Mouse (Mus musculus) CH12.LX (cell line): ENCODE measurements at regions not wholly inside any gene's neighbourhood (a gene's known extent, or its start where the extent isn't known, plus 50 kb on each side); places are given as distances from the start of the nearest gene placed in this dataset.

Experiments
- DNase-seq: peaks from one replicate; pipeline ENCODE4 v3.0.0-alpha.2; 2013; ENCODE audit errors: extremely low read depth
- H3K27ac ChIP-seq: 2 replicates; pipeline ENCODE4 v1.5.1; 2012; ENCODE audit warnings: low read depth, mild to moderate bottlenecking, control low read depth, moderate library complexity; ENCODE audit not compliant: insufficient read depth
- H3K27me3 ChIP-seq: replicated peaks from 2 replicates; pipeline ENCODE3; 2012; ENCODE audit warnings: inconsistent platforms
- H3K36me3 ChIP-seq, 2 experiments: replicated peaks in 1 of 2; 2 replicates each; pipeline versions ENCODE3 to v1.6.1; 2012; ENCODE audit warnings: inconsistent platforms in 1 of 2, low read length in 1 of 2, mild to moderate bottlenecking in 1 of 2, mixed read lengths in 1 of 2, moderate library complexity in 1 of 2; ENCODE audit not compliant: control insufficient read depth in 1 of 2, insufficient read depth in 1 of 2
- H3K4me1 ChIP-seq, 2 experiments: 2 replicates each; pipeline ENCODE4 v1.6.1; 2012; ENCODE audit warnings: inconsistent platforms in 1 of 2, moderate library complexity in 1 of 2; ENCODE audit not compliant: insufficient read depth in 2 of 2, control insufficient read depth in 1 of 2
- H3K4me2 ChIP-seq: 2 replicates; pipeline ENCODE4 v1.6.1; 2012; ENCODE audit warnings: low read depth, mild to moderate bottlenecking, control low read depth; ENCODE audit not compliant: poor library complexity, insufficient read depth, severe bottlenecking
- H3K4me3 ChIP-seq, 3 experiments: fragments of 150-350 bp in 1 of 3; sonication (generic) in 1 of 3; replicated peaks in 1 of 3; 2 replicates each; pipeline versions ENCODE3 to v1.5.1; 2011 to 2012; ENCODE audit warnings: low read depth in 2 of 3, low read length in 2 of 3, mild to moderate bottlenecking in 2 of 3, moderate library complexity in 2 of 3, control low read depth in 1 of 3, improper control_type of control experiment in 1 of 3, inconsistent platforms in 1 of 3, mixed read lengths in 1 of 3; ENCODE audit not compliant: poor library complexity in 1 of 3
- H3K79me2 ChIP-seq: replicated peaks from 2 replicates; pipeline ENCODE4 v1.6.1; 2012; ENCODE audit warnings: mild to moderate bottlenecking, moderate library complexity; ENCODE audit not compliant: control insufficient read depth, poor library complexity, insufficient read depth, severe bottlenecking; ENCODE audit errors: extremely low read depth
- H3K9ac ChIP-seq: 2 replicates; pipeline ENCODE4 v1.6.1; 2012; ENCODE audit warnings: low read depth, mild to moderate bottlenecking, control low read depth, moderate library complexity; ENCODE audit not compliant: insufficient read depth
- H3K9me3 ChIP-seq: replicated peaks from 2 replicates; pipeline ENCODE3; 2012; ENCODE audit warnings: low read length, inconsistent platforms, mixed read lengths
- E2F4 ChIP-seq: IDR thresholded peaks from 2 replicates; pipeline ENCODE4 v1.6.1; 2011; ENCODE audit warnings: low read depth, low read length, improper control_type of control experiment; ENCODE audit not compliant: insufficient replicate concordance
- GABPA ChIP-seq: IDR thresholded peaks from 2 replicates; pipeline ENCODE4 v1.6.1; 2012; ENCODE audit warnings: low read depth, low read length, improper control_type of control experiment, inconsistent platforms; ENCODE audit not compliant: insufficient replicate concordance
- IRF4 ChIP-seq: IDR thresholded peaks from 2 replicates; pipeline ENCODE4 v1.6.1; 2014; ENCODE audit warnings: low read depth, mild to moderate bottlenecking, inconsistent platforms, low read length, improper control_type of control experiment
- MAFK ChIP-seq: IDR thresholded peaks from 2 replicates; pipeline ENCODE4 v1.6.1; 2011; ENCODE audit warnings: low read length, improper control_type of control experiment; ENCODE audit not compliant: insufficient replicate concordance
- NELFE ChIP-seq: IDR thresholded peaks from 2 replicates; pipeline ENCODE4 v1.6.1; 2011; ENCODE audit warnings: low read depth, low read length, improper control_type of control experiment
- POLR2A ChIP-seq: IDR thresholded peaks from 2 replicates; pipeline ENCODE4 v1.6.1; 2011; ENCODE audit warnings: low read depth, mild to moderate bottlenecking, improper control_type of control experiment, low read length
- RCOR1 ChIP-seq: conservative IDR thresholded peaks from 2 replicates; pipeline ENCODE4 v1.6.1; 2012; ENCODE audit warnings: low read depth, mild to moderate bottlenecking, inconsistent platforms, low read length, improper control_type of control experiment
- USF1 ChIP-seq: IDR thresholded peaks from 2 replicates; pipeline ENCODE4 v1.6.1; 2014; ENCODE audit warnings: low read depth, mild to moderate bottlenecking, inconsistent platforms, low read length, improper control_type of control experiment
- USF2 ChIP-seq: conservative IDR thresholded peaks from 2 replicates; pipeline ENCODE4 v1.6.1; 2011; ENCODE audit warnings: low read depth, low read length, improper control_type of control experiment
- ZC3H11A ChIP-seq: IDR thresholded peaks from 2 replicates; pipeline ENCODE4 v1.6.1; 2012; ENCODE audit warnings: low read depth, mild to moderate bottlenecking, inconsistent platforms, low read length, improper control_type of control experiment
- ZNF384 ChIP-seq: IDR thresholded peaks from 2 replicates; pipeline ENCODE4 v1.6.1; 2012; ENCODE audit warnings: low read depth, low read length, improper control_type of control experiment, inconsistent platforms
- dilution Hi-C: fragments of 300-500 bp; cut with MboI; formaldehyde crosslinking; loops from 2 replicates; pipeline ENCODE4 v1.14.3; 2020; ENCODE audit warnings: low sequenced_read_pairs; ENCODE audit not compliant: extremely low pct_unique_long_range_greater_than_20kb, extremely low pct_ligation_motif_present
- in situ Hi-C: fragments of 300-500 bp; cut with MboI; formaldehyde crosslinking; loops from 3 replicates; pipeline ENCODE4 v1.14.3; 2019; ENCODE audit warnings: low sequenced_read_pairs, low pct_ligation_motif_present, low pct_unique_long_range_greater_than_20kb, mixed read lengths

DNA sequence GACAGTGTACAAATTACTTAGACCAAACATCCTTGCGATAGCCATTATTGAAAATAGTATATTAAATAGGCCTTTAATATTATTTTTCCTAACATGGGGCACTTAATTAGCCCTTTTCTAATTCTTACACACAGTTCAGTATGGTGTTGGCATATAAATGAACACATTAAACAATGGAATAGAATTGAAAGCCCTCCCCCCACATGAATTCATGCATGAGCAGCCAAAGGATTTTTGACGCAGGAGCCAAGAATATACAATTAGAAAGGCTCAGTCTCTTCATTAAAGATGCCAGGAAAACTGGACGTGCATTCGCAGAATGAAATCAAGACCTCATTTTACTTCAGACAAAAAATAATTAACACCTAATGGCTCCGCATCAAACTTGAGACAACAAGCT, 172.9 kb upstream of the Phactr1 start:
- Histone ChIP-seq H3K4me3 (no peak overlapping the region), H3K4me2 (no peak overlapping the region), H3K79me2 (no peaks in the 10 kb centered on the region), H3K4me1 (no peaks in the 10 kb centered on the region), H3K27ac (no peak overlapping the region), H3K36me3 (no peaks in the 10 kb centered on the region), H3K9me3 (no peaks in the 10 kb centered on the region), H3K9ac (no peak overlapping the region), H3K27me3 (no peaks in the 10 kb centered on the region)
- TF ChIP-seq GABPA, result no peak
- no peak for TF ChIP-seq POLR2A
- no peak for TF ChIP-seq ZNF384
- TF ChIP-seq E2F4, result no peak
- dilution Hi-C loops (no loop called here), in situ Hi-C loops (no loop called here)
- no peak for DNase-seq

DNA sequence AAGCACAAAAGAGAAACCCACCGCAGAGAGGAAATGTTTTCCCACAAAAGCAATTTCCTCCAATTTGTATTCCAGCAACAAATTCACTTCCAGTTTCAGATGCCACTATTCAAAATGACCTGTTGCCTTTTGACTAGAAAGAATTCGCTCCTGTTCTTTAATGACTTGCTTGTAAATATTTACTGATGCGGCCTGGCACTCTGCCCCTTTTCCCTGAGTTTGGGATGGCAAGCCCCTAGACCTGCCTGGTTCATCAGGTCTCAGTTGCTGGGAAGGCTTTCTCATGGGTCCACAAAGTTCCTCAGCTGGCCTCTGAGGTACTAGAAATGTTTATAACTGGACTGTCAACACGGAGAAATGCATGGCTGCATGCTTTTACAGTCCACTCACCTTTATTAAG, 161.7 kb upstream of the Phactr1 start:
- no peak for DNase-seq
- Histone ChIP-seq H3K4me1 (peaks cover 0 to 17% of the 10 kb centered on the region in 2 experiments; a peak in 2 of 4 replicates), H3K4me2 (no peak overlapping the region), H3K4me3 (no peak overlapping the region), H3K27me3 (no peaks in the 10 kb centered on the region), H3K79me2 (no peaks in the 10 kb centered on the region), H3K9ac (no peak overlapping the region), H3K36me3 (no peaks in the 10 kb centered on the region), H3K9me3 (peaks cover 3% of the 10 kb centered on the region), H3K27ac (no peak overlapping the region)
- no peak for TF ChIP-seq USF2
- TF ChIP-seq RCOR1, result no peak
- no peak for TF ChIP-seq USF1
- TF ChIP-seq ZC3H11A, result no peak
- no peak for TF ChIP-seq NELFE
- in situ Hi-C loops, result no loop called here
- dilution Hi-C loops, result no loop called here

DNA sequence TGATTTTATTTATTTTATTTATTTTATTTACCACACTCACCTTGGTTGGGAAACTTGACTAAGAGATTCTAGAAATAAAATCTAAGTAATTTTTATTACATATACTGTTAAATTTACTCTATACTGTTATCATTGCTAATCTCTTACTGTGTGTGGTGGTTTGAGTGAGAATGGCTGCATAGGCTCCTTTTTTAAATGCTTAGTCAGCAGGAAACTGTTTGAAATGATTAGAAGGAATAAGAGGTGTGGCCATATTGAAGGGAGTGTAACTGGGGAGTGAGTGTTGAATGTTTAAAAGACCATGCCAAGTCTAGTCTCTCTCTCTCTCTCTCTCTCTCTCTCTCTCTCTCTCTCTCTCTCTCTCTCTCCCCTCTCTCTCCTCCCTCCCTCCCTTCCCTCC, 157.9 kb upstream of the Phactr1 start:
- Histone ChIP-seq H3K4me3 (no peak overlapping the region), H3K79me2 (no peaks in the 10 kb centered on the region), H3K9ac (no peak overlapping the region), H3K27me3 (no peaks in the 10 kb centered on the region), H3K27ac (no peak overlapping the region), H3K4me1 (peaks cover 0 to 17% of the 10 kb centered on the region in 2 experiments; a peak in 2 of 4 replicates), H3K9me3 (peaks cover 3% of the 10 kb centered on the region), H3K36me3 (no peaks in the 10 kb centered on the region), H3K4me2 (no peak overlapping the region)
- in situ Hi-C loops (no loop called here), dilution Hi-C loops (no loop called here)
- no peak for DNase-seq
- TF ChIP-seq IRF4 (no peak), MAFK (0 out of 2 replicates have a peak, but pooled peaks have one; percentile 56)
